Mouse (Mus musculus): ENCODE measurements at regions not wholly inside any gene's neighbourhood (a gene's known extent, or its start where the extent isn't known, plus 50 kb on each side); places are given as distances from the start of the nearest gene placed in this dataset.

DNA sequence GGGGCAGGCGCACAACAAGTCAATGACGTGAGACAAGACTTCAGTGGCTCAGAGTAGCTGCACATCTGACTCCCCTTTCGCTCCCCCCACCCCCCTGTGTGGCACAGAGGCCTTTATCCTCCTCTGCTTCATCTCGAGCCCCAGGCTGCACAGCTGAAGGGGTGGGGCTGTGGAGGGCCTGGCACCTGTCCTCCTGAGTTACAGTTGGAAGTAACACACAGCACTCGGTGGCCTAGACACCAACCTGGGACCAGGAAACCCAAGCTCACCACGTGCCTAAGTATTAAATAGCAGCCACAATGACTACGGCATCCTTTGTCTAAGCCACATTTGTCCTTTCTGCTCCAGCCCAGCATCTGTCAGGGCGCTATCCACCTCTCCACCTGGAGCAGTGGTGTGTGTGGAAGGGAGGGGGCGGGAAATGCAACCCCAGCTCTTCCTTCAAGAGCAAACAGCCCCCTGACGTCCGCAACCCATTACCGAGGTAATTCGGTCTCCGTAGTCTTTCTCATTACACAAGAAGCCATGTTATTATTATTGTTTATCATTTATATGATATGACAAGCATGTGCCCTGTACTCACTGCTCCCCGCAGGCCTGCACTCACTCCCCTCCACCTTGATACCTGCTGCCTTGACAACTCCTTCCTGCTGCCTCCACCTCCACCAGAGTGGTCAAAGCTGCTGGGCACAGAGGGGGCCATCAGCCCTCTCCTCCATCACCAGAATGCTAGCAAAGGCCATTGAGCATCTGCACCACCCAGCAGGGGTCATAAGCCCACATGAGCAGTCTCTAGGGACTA lies 73.7 kb upstream of the Igsf21 start:
- DNase-seq (ENCODE audit: inconsistent ontology term): no peak

DNA sequence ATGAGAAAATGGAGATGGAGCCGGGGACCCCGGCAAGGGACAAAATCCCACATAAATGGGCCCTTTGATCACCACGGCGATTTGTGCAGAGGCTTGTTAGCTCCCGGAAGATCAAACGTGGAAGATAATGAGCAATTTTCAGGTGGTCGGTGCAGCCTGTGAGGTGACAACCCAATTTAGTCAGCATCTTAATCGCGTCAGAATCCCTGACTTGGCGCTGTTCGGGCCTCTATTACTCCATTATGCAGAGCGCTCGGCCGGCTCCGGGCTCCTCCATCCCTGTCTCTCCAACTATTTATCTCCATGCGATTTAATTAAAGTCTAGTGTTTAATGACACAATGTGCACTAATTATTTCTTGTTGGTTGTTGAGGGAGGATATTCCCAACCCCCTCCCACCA lies 66.1 kb upstream of the Igsf21 start:
- no peak for DNase-seq (ENCODE audit: inconsistent ontology term)

DNA sequence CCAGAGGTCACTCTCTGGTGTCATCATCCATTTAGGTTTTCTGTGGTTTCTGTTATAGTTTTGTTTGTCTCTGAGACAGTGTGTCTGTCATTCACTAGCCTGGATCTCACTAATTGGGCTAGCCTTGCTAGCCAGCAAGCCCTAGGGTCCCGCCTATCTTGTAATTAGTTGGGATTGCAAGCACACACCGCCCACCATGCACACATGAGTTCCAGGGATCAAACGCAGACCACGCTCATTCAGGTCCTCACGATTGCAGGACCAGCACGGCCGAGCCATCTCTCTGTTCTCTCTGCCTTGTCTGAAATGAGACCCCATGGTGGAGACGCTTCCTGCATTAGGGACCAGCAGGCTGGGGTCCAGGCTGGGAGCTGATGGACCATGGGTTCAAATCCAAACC lies 60.9 kb upstream of the Igsf21 start:
- DNase-seq (ENCODE audit: inconsistent ontology term): no peak

DNA sequence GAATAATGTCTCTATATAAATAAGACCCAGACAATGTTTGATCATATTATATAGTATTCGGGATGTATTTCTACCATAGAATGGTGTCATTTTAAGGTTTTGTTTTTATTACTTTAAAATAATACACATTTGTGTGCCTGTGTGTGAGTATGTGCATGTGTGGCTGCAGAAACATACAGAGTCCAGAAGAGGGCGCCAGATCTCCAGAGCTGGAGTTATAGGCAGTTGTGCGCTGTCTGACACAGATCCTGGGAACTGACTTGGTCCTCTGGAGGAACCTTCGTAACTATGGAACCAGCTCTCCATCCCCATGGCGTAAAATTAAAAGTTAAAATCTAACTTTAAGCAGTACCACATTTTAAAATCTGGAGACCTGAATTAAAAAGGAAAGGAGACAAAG lies 58.4 kb upstream of the Igsf21 start:
- DNase-seq (ENCODE audit: inconsistent ontology term): no peak

DNA sequence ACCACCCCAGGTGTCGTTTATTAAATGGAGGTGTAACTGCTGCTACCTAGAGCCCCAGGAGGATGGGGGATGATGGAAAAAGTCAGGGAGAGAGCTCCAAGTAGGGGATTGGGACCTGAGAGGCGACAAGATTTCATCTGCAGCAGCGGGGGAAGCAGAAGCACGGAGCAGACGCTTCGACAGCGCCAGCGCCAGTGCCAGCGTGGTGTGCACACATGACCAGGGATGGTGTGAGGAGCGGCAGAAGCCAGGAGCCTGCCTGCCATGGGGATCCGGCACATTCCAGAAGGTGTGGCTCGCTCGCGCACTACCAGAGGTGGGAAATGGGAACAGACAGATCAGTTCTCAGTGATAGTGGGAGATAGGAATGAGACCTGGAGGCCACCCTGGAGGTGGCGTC lies 55.1 kb upstream of the Igsf21 start:
- no peak for DNase-seq (ENCODE audit: inconsistent ontology term)

DNA sequence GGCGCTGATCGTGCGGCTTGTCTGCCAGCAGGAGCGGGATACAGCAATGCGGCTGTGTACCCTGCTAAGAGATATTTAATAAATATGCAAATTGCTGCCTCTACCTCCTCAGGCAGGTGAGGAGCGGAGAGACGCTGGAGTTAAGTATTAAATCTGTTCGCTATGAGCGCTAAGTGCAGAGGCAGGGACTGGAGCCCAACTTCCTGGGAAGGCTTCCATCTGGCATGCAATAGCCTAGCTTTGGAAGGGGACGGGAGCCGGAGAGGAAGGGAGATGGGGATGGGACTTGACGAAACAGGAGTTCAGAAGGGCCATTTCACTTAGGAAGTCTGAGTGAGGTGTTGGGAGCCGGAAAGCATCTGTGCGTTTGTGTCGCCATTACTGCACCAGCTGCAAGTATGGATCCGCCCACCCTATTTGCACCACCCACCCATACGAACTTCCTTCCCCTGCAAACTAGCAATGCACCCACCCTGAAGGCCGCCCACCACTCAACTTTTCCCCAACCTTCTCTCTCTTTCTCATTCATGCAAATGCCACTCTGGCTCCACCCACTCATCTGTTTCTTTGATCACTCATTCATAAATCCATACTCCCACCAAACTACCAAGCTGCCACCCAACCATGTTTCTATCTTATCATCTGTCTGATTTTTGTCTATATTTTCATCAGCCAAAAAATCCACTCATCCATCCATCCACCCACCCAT lies 51.5 kb upstream of the Igsf21 start:
- DNase-seq (ENCODE audit: inconsistent ontology term): no peak
